ENCODE assay signal across 8 mouse cellular contexts in the genomic region with DNA sequence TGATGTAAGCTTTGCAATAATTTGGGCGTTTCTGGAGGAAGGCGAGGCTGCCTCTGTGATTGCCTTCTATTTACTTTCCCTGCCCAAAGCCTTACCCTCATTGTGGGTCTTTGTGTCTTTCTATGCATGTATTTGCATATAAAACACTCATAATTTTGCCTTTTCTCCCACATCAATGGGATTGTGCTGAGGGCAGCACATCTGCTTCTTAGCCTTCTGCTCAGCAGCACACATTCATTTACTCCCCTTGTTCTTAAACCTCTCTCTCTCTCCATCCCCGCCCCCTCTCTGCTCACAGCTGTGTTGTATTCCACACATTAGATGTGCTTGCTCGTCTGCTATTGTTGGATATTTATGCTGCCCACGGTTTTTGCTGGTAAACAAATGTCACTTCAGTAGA. TPM values are rescaled to one million over a fixed set of nuclear protein-coding genes. Genes with fewer than 3 reads are reported as not detected.
A peak's percentile ranks its signal among the peaks of the same experiment; 100 is the strongest.
DNase-seq lines count a peak whose midpoint lies in the region; ATAC-seq and TF ChIP-seq lines count a peak whose summit lies in the region.
"Had no signal": no experiment of that assay in that cellular context is flagged by ENCODE, and none has a peak within 500 bp of the region (broad histone marks: within the 10 kb centered on the region; RNA-seq: fewer than 3 reads in every experiment).

No protein-coding gene starts in this region.

- ATAC-seq in forebrain, embryonic 12.5 days (ENCODE audit: low FRiP score): peak; percentile 47
- peak; percentile 59 for ATAC-seq in midbrain, embryonic 13.5 days

- H3K27ac ChIP-seq in kidney, adult 2 months (ENCODE audit: insufficient read depth, low read depth, low read length): peak overlapping the region; percentile 34
- peak overlapping the region; percentile 97 for H3K27ac ChIP-seq in brown adipose tissue, adult 24 weeks (replicated peaks; ENCODE audit: low read depth, low read length)
- H3K27ac ChIP-seq in forebrain, embryonic 12.5 days: peak overlapping the region; percentile 83
- peak overlapping the region; percentile 70; the same call in 1 of the 2 replicates for H3K27ac ChIP-seq in midbrain, embryonic 13.5 days

- no peak overlapping the region for H3K4me3 ChIP-seq in kidney, adult 2 months (ENCODE audit: insufficient read depth, low read depth, low read length)
- H3K4me3 ChIP-seq in brown adipose tissue, adult 24 weeks (ENCODE audit: insufficient read depth, low read depth, low read length): peak overlapping the region; percentile 50
- no peak overlapping the region; the same call in 1 of the 2 replicates for H3K4me3 ChIP-seq in forebrain, embryonic 12.5 days (replicated peaks)
- H3K4me3 ChIP-seq in midbrain, embryonic 13.5 days (replicated peaks): 0 out of 2 replicates have a peak overlapping the region, but pooled peaks have one; percentile 58

- no peak for TF ChIP-seq CTCF in kidney, adult 2 months (conservative IDR thresholded peaks at IDR 0.05; ENCODE audit: insufficient read depth, insufficient read length, low read depth, low read length)

- no peak for TF ChIP-seq POLR2A in kidney, adult 2 months (IDR thresholded peaks at IDR 0.05; ENCODE audit: low read depth, low read length)

- 57% methylated on average over 5 of the region's 5 CpGs for WGBS in kidney, adult 2 months
- WGBS in forebrain, embryonic 12.5 days: 45% methylated on average over 5 of the region's 5 CpGs
- 38% methylated on average over 5 of the region's 5 CpGs for WGBS in midbrain, embryonic 13.5 days

- peak overlapping the region; percentile 65; the same call in 1 of the 2 replicates for H3K4me2 ChIP-seq in forebrain, embryonic 12.5 days
- peak overlapping the region; percentile 65 for H3K4me2 ChIP-seq in midbrain, embryonic 13.5 days (replicated peaks)

- H3K36me3 ChIP-seq in kidney, adult 2 months (ENCODE audit: control insufficient read depth, insufficient read depth, low read length): no peaks in the 10 kb centered on the region
- peaks cover 30% of the 10 kb centered on the region for H3K36me3 ChIP-seq in forebrain, embryonic 12.5 days (replicated peaks)
- H3K36me3 ChIP-seq in midbrain, embryonic 13.5 days: peaks cover 6% of the 10 kb centered on the region

- DNase-seq in kidney, adult 2 months: no peak
- DNase-seq in kidney, adult 11 months: no peak
- DNase-seq in thymus, postnatal 0 days (ENCODE audit: low spot score): no peak
- no peak for DNase-seq in yolk sac, embryonic 10.5 days (ENCODE audit: low spot score)
- DNase-seq: cerebellum, adult 2 months had no signal

- H3K27me3 ChIP-seq in kidney, adult 2 months (replicated peaks; ENCODE audit: control insufficient read depth, insufficient read depth, low read length): no peaks in the 10 kb centered on the region
- no peaks in the 10 kb centered on the region for H3K27me3 ChIP-seq in forebrain, embryonic 12.5 days
- H3K27me3 ChIP-seq in midbrain, embryonic 13.5 days: no peaks in the 10 kb centered on the region

- peaks cover 50% of the 10 kb centered on the region for H3K4me1 ChIP-seq in kidney, adult 2 months (ENCODE audit: control insufficient read depth, insufficient read depth, low read length)
- peaks cover 30% of the 10 kb centered on the region for H3K4me1 ChIP-seq in brown adipose tissue, adult 24 weeks (ENCODE audit: control insufficient read depth, insufficient read depth, insufficient read length, low read length)
- peaks cover 77% of the 10 kb centered on the region for H3K4me1 ChIP-seq in forebrain, embryonic 12.5 days
- peaks cover 79% of the 10 kb centered on the region for H3K4me1 ChIP-seq in midbrain, embryonic 13.5 days (replicated peaks)

- H3K9ac ChIP-seq in forebrain, embryonic 12.5 days: no peak overlapping the region
- no peak overlapping the region for H3K9ac ChIP-seq in midbrain, embryonic 13.5 days (replicated peaks)

- no peaks in the 10 kb centered on the region for H3K9me3 ChIP-seq in forebrain, embryonic 12.5 days
- H3K9me3 ChIP-seq in midbrain, embryonic 13.5 days: no peaks in the 10 kb centered on the region

RNA-seq across cellular contexts. Expression of a gene that starts 5.3 kb away (rescaled TPM):
- 128 and 172 TPM in 2 replicates for polyA plus RNA-seq in kidney, adult 2 months (2012; rRNA removed)
- 74.7 and 97.7 TPM in 2 replicates for polyA plus RNA-seq in brown adipose tissue, adult 24 weeks (2012; ENCODE audit: insufficient read depth, insufficient read length, missing spikeins)
- polyA plus RNA-seq in forebrain, embryonic 12.5 days (2016; fragmentation: Nextera tagmentation; extraction: Ambion mirVana): 25.5 and 28.7 TPM in 2 replicates
- 16.1 and 17.1 TPM in 2 replicates for polyA plus RNA-seq in midbrain, embryonic 13.5 days (2015; fragmentation: Nextera tagmentation; extraction: Ambion mirVana)
- polyA plus RNA-seq in thymus, postnatal 0 days (2015; fragmentation: Nextera tagmentation; extraction: Ambion mirVana): 1.6 TPM in 2 replicates

RNA-seq across cellular contexts. Expression of a gene that starts 55.9 kb away (rescaled TPM):
- 0.05 and 0.33 TPM in 2 replicates for polyA plus RNA-seq in kidney, adult 2 months (2012; rRNA removed)
- not detected in 2 replicates for polyA plus RNA-seq in brown adipose tissue, adult 24 weeks (2012; ENCODE audit: insufficient read depth, insufficient read length, missing spikeins)
- 0.56 TPM in 1 of 2 replicates, not detected in the other for polyA plus RNA-seq in forebrain, embryonic 12.5 days (2016; fragmentation: Nextera tagmentation; extraction: Ambion mirVana)
- polyA plus RNA-seq in midbrain, embryonic 13.5 days (2015; fragmentation: Nextera tagmentation; extraction: Ambion mirVana): 0.24 and 0.35 TPM in 2 replicates
- polyA plus RNA-seq in thymus, postnatal 0 days (2015; fragmentation: Nextera tagmentation; extraction: Ambion mirVana): 0.07 and 0.14 TPM in 2 replicates

Comparison
In these comparisons a context has a peak if more than half of its experiments do, and no peak if none do; other contexts are left out.
1. H3K27ac ChIP-seq: peak in every context shown above with its lines; median percentile 97 in brown adipose tissue, adult 24 weeks; 83 in forebrain, embryonic 12.5 days; 70 in midbrain, embryonic 13.5 days; 34 in kidney, adult 2 months.
2. H3K4me3 ChIP-seq: peak in brown adipose tissue, adult 24 weeks (single experiment) and midbrain, embryonic 13.5 days (single experiment); none in kidney, adult 2 months (single experiment) and forebrain, embryonic 12.5 days (single experiment).